Mouse (Mus musculus) ES-E14 (cell line): ENCODE data around the gene Sugp1. TPM values are rescaled to one million over a fixed set of nuclear protein-coding genes. Genes with fewer than 3 reads are reported as not detected.

Source experiments
- DNase-seq: peaks from one replicate; pipeline ENCODE4 v3.0.0-alpha.2; 2013; ENCODE audit warnings: low read depth, low spot score
- H3K27ac ChIP-seq: 2 replicates; pipeline ENCODE4 v1.5.1; 2012; ENCODE audit warnings: low read depth, mild to moderate bottlenecking, low read length, moderate library complexity, mixed read lengths; ENCODE audit not compliant: poor library complexity, insufficient read depth, severe bottlenecking
- H3K36me3 ChIP-seq: 2 replicates; pipeline ENCODE4 v1.6.1; 2012; ENCODE audit warnings: mild to moderate bottlenecking, low read length, moderate library complexity, mixed read lengths; ENCODE audit not compliant: control insufficient read depth, poor library complexity, insufficient read depth, severe bottlenecking
- H3K4me1 ChIP-seq, 2 experiments: fragments of 150-350 bp in 1 of 2; sonication (generic) in 1 of 2; 2 replicates each; pipeline ENCODE4 v1.6.1; 2012; ENCODE audit warnings: low read length in 2 of 2, mild to moderate bottlenecking in 1 of 2, mixed read lengths in 1 of 2; ENCODE audit not compliant: control insufficient read depth in 2 of 2, insufficient read depth in 2 of 2, poor library complexity in 1 of 2
- H3K4me3 ChIP-seq, 2 experiments: fragments of 150-350 bp in 1 of 2; sonication (generic) in 1 of 2; 2 replicates each; pipeline ENCODE4 v1.5.1; 2012; ENCODE audit warnings: low read length in 2 of 2, low read depth in 1 of 2, mild to moderate bottlenecking in 1 of 2, mixed read lengths in 1 of 2; ENCODE audit not compliant: insufficient read depth in 1 of 2, poor library complexity in 1 of 2, severe bottlenecking in 1 of 2
- H3K9ac ChIP-seq: 2 replicates; pipeline ENCODE4 v1.6.1; 2012; ENCODE audit warnings: low read depth, mild to moderate bottlenecking, low read length, mixed read lengths; ENCODE audit not compliant: poor library complexity, insufficient read depth, severe bottlenecking
- H3K9me3 ChIP-seq: fragments of 150-350 bp; sonication (generic); 2 replicates; pipeline ENCODE4 v1.6.1; 2012; ENCODE audit warnings: low read depth, mild to moderate bottlenecking, low read length; ENCODE audit not compliant: control insufficient read depth, insufficient read depth
- CHD2 ChIP-seq: IDR thresholded peaks from 2 replicates; pipeline ENCODE4 v1.6.1; 2014; ENCODE audit warnings: mild to moderate bottlenecking, low read depth, low read length, inconsistent platforms
- HCFC1 ChIP-seq: IDR thresholded peaks from 2 replicates; pipeline ENCODE4 v1.6.1; 2012; ENCODE audit warnings: low read length, inconsistent platforms, borderline replicate concordance; ENCODE audit not compliant: insufficient read depth
- MAFK ChIP-seq: IDR thresholded peaks from 2 replicates; pipeline ENCODE4 v1.6.1; 2014; ENCODE audit warnings: mild to moderate bottlenecking, low read depth, low read length, inconsistent platforms; ENCODE audit not compliant: insufficient read depth
- ZC3H11A ChIP-seq: IDR thresholded peaks from 2 replicates; pipeline ENCODE4 v1.6.1; 2012; ENCODE audit warnings: low read depth, mild to moderate bottlenecking, inconsistent platforms, low read length, borderline replicate concordance
- ZNF384 ChIP-seq: IDR thresholded peaks from 2 replicates; pipeline ENCODE4 v1.6.1; 2012; ENCODE audit warnings: low read depth, low read length, inconsistent platforms
- in situ Hi-C, 2 experiments: fragments of 600-800 bp; cut with MboI; formaldehyde crosslinking; loops; one replicate each; pipeline ENCODE4 v1.15.1; 2025; ENCODE audit warnings: low sequenced_read_pairs in 2 of 2, inconsistent platforms in 1 of 2; ENCODE audit not compliant: unreplicated experiment in 2 of 2
- total RNA-seq: library from RNA; depleted of rRNA; stranded (reverse); fragments of 300-350 nt; gene quantifications from 2 replicates; pipeline ENCODE4 v1.2.3, GENCODE M21; 2012; rRNA removed

The Sugp1 gene
- total RNA-seq, 1 experiment = 38.5 TPM

GRCm38 (mm10) chr8:70118726-70119700, 76.4 kb downstream of the Sugp1 start:
- Histone ChIP-seq H3K27ac (no peak overlapping the region), H3K36me3 (no peaks in the 10 kb centered on the region), H3K9ac (no peak overlapping the region), H3K4me1 (peaks cover 0 to 8% of the 10 kb centered on the region in 2 experiments; a peak in 2 of 4 replicates), H3K4me3 (no peak overlapping the region), H3K9me3 (no peaks in the 10 kb centered on the region)
- in situ Hi-C loops = no loop called here
- no peak for DNase-seq
- TF ChIP-seq MAFK (no peak), ZC3H11A (no peak), ZNF384 (no peak), HCFC1 (no peak), CHD2 (no peak)

GRCm38 (mm10) chr8:70120667-70121066, 78.1 kb downstream of the Sugp1 start, which contains the start of gene Ncan:
Ncan (minus strand) TSS chr8:70120873.
- Histone ChIP-seq H3K9me3 (no peaks in the 10 kb centered on the region), H3K9ac (peak within 1 kb of the TSS; percentile 14; the same call in 1 of the 2 replicates), H3K27ac (no peak within 1 kb of the TSS), H3K4me3 (peak within 1 kb of the TSS; percentile 25 to 32; a peak in 2 of 4 replicates), H3K4me1 (peaks cover 0 to 8% of the 10 kb centered on the region in 2 experiments; a peak in 2 of 4 replicates), H3K36me3 (no peaks in the 10 kb centered on the region)
- no peak for TF ChIP-seq CHD2
- TF ChIP-seq ZC3H11A = no peak
- no peak for TF ChIP-seq HCFC1
- TF ChIP-seq ZNF384 = no peak
- no peak for TF ChIP-seq MAFK
- in situ Hi-C loops = no loop called here
- DNase-seq = peak; percentile 87

Other genes with a start within 250 kb of the Sugp1 start
- 5.9 and 6.4 TPM in 2 replicates for gene Gmip, start 234.1 kb upstream of the Sugp1 start, total RNA-seq
- 5.6 and 8.3 TPM in 2 replicates for gene Lpar2, start 220.4 kb upstream of the Sugp1 start, total RNA-seq
- gene Pbx4, start 210.3 kb upstream of the Sugp1 start, total RNA-seq = 5.2 and 6.1 TPM in 2 replicates
- gene Cilp2, start 155.1 kb upstream of the Sugp1 start, total RNA-seq = 7.3 and 10.7 TPM in 2 replicates
- 2.5 and 4.0 TPM in 2 replicates for gene Tssk6, start 140.6 kb upstream of the Sugp1 start, total RNA-seq
- gene Ndufa13, start 140.3 kb upstream of the Sugp1 start, total RNA-seq = 146 and 243 TPM in 2 replicates
- gene Yjefn3, start 140.1 kb upstream of the Sugp1 start, total RNA-seq = 7.0 and 8.5 TPM in 2 replicates
- gene Gatad2a, start 46.4 kb upstream of the Sugp1 start, total RNA-seq = 139 and 148 TPM in 2 replicates
- gene Mau2, start 79 bp upstream of the Sugp1 start, total RNA-seq = 82.4 and 124 TPM in 2 replicates
- 2.0 and 2.5 TPM in 2 replicates for gene Tm6sf2, start 30.1 kb downstream of the Sugp1 start, total RNA-seq
- 2.2 and 4.8 TPM in 2 replicates for gene Hapln4, start 40.6 kb downstream of the Sugp1 start, total RNA-seq
- 4.3 and 9.2 TPM in 2 replicates for gene Ncan, start 78.1 kb downstream of the Sugp1 start, total RNA-seq
- 9.6 and 10.4 TPM in 2 replicates for gene Nr2c2ap, start 88.5 kb downstream of the Sugp1 start, total RNA-seq
- 10.4 and 11.2 TPM in 2 replicates for gene Rfxank, start 96.3 kb downstream of the Sugp1 start, total RNA-seq
- gene Borcs8, start 96.7 kb downstream of the Sugp1 start, total RNA-seq = 30.0 and 31.2 TPM in 2 replicates
- 3.6 and 5.4 TPM in 2 replicates for gene Mef2b, start 96.9 kb downstream of the Sugp1 start, total RNA-seq
- 73.9 and 116 TPM in 2 replicates for gene Tmem161a, start 129.5 kb downstream of the Sugp1 start, total RNA-seq
- 5.8 and 7.5 TPM in 2 replicates for gene Slc25a42, start 169.5 kb downstream of the Sugp1 start, total RNA-seq
- gene Sugp2, start 191.4 kb downstream of the Sugp1 start, total RNA-seq = 45.5 and 57.6 TPM in 2 replicates
- gene Armc6, start 191.7 kb downstream of the Sugp1 start, total RNA-seq = 58.9 and 61.8 TPM in 2 replicates
- 34.4 and 39.0 TPM in 2 replicates for gene Homer3, start 240.0 kb downstream of the Sugp1 start, total RNA-seq